Mouse (Mus musculus) forebrain, postnatal 0 days (tissue): Measurements from ENCODE around the gene Gpr180. TPM values are rescaled to one million over a fixed set of nuclear protein-coding genes. Genes with fewer than 3 reads are reported as not detected.
A peak's percentile ranks its signal among the peaks of the same experiment; 100 is the strongest.

Experiments
- ATAC-seq: fragments of 200-750 bp; cut with Nextera tagmentation; 2 replicates; pipeline ENCODE4 v1.8.0; 2017; ENCODE audit warnings: mild to moderate bottlenecking, moderate library complexity
- DNase-seq: peaks from one replicate; pipeline ENCODE4 v3.0.0-alpha.2; 2015
- H3K27ac ChIP-seq: fragments of 300-500 bp; sonication (generic); 2 replicates; pipeline ENCODE4 v1.5.1; 2014; ENCODE audit warnings: low read depth, mild to moderate bottlenecking, antibody characterized with exemption, low read length, moderate library complexity, mixed read lengths
- H3K27me3 ChIP-seq: fragments of 300-500 bp; sonication (generic); 2 replicates; pipeline ENCODE4 v1.6.1; 2014; ENCODE audit warnings: mild to moderate bottlenecking, low read length, mixed read lengths; ENCODE audit not compliant: insufficient read depth
- H3K36me3 ChIP-seq: fragments of 300-500 bp; sonication (generic); 2 replicates; pipeline ENCODE4 v1.6.1; 2014; ENCODE audit warnings: mild to moderate bottlenecking, moderate library complexity; ENCODE audit not compliant: insufficient read depth
- H3K4me1 ChIP-seq: fragments of 300-500 bp; sonication (generic); 2 replicates; pipeline ENCODE4 v1.6.1; 2014; ENCODE audit warnings: antibody characterized with exemption; ENCODE audit not compliant: insufficient read depth
- H3K4me2 ChIP-seq: fragments of 300-500 bp; sonication (generic); 2 replicates; pipeline ENCODE4 v1.6.1; 2014; ENCODE audit warnings: low read depth, mild to moderate bottlenecking, moderate library complexity
- H3K4me3 ChIP-seq: fragments of 300-500 bp; sonication (generic); 2 replicates; pipeline ENCODE4 v1.5.1; 2014; ENCODE audit warnings: low read depth, low read length, mixed read lengths
- H3K9ac ChIP-seq: fragments of 300-500 bp; sonication (generic); 2 replicates; pipeline ENCODE4 v1.6.1; 2014; ENCODE audit warnings: mild to moderate bottlenecking
- H3K9me3 ChIP-seq: fragments of 300-500 bp; sonication (generic); 2 replicates; pipeline ENCODE4 v1.6.1; 2016; ENCODE audit warnings: low read length
- CTCF ChIP-seq: sonication (generic); IDR thresholded peaks from 2 replicates; pipeline ENCODE4 v1.5.1; 2016; ENCODE audit warnings: antibody characterized with exemption, control low read depth, low read depth
- WGBS: fragments of 180-500 bp; shearing (Covaris S2); extraction: QIAGEN DNeasy Blood & Tissue Kit; methylation state at CpG from one replicate; pipeline ENCODE4 v1.1.7; 2014; 5-methylcytosine and 5-hydroxymethylcytosine counted together
- polyA plus RNA-seq: library from polyadenylated mRNA; unstranded; fragments of >200 nt; fragmentation: Nextera tagmentation; extraction: Ambion mirVana; gene quantifications from 2 replicates; pipeline ENCODE4 v1.2.1, GENCODE M21; 2015
- total RNA-seq: library from RNA; depleted of rRNA; stranded (reverse); fragments of >200 nt; gene quantifications from 2 replicates; pipeline ENCODE4 v1.2.3, GENCODE M21; 2014

Gpr180 gene
- total and polyA plus RNA-seq, 2 experiments from 2014 or later, result 33.4 to 37.5 TPM

GRCm38 (mm10) chr14:118175694-118176085 is 38.7 kb downstream of the Gpr180 start:
- no peak for ATAC-seq
- WGBS, result 92% methylated on average over 12 of the region's 12 CpGs
- no peak for DNase-seq

DNA sequence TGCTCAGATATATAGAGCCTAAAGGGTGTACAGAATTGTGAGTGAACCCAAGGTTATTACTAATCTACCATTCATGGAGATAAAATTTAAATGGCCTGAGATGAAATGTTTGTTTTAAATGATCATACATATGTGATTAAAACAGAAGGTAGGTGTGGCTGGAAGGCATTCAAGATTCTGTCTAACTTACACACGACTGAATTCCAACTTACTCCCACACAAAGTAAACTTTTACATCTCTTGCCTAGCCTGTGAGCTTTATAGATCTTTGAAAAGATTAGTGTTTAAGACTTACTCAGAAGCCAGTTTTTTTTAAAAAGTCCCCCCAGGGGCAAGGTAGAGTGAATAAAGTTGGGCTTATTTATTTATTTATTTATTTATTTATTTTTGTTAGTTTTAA is 42.3 kb downstream of the Gpr180 start:
- no peak for ATAC-seq

More at GRCm38 (mm10) chr14:118175694-118176085, 38.7 kb downstream of the Gpr180 start:
- H3K9me3 ChIP-seq, result no peaks in the 10 kb centered on the region
- H3K36me3 ChIP-seq, result no peaks in the 10 kb centered on the region
- no peak for TF ChIP-seq CTCF
- no peak overlapping the region for H3K27ac ChIP-seq
- no peak overlapping the region for H3K4me3 ChIP-seq
- H3K4me1 ChIP-seq, result no peaks in the 10 kb centered on the region
- H3K9ac ChIP-seq, result no peak overlapping the region
- H3K27me3 ChIP-seq, result no peaks in the 10 kb centered on the region
- no peak overlapping the region for H3K4me2 ChIP-seq

GRCm38 (mm10) chr14:118179701-118180100 is 42.7 kb downstream of the Gpr180 start:
- Histone ChIP-seq H3K9me3 (no peaks in the 10 kb centered on the region), H3K27ac (no peak overlapping the region), H3K4me2 (peak overlapping the region; percentile 64), H3K36me3 (no peaks in the 10 kb centered on the region), H3K27me3 (no peaks in the 10 kb centered on the region), H3K9ac (peak overlapping the region; percentile 34; the same call in 1 of the 2 replicates), H3K4me1 (no peaks in the 10 kb centered on the region), H3K4me3 (peak overlapping the region; percentile 46)
- DNase-seq (peak; percentile 27), ATAC-seq (peak; percentile 5; the same call in 1 of the 2 replicates)
- WGBS, result 39% methylated on average over 7 of the region's 7 CpGs
- TF ChIP-seq CTCF, result no peak

More for the DNA sequence above, 42.3 kb downstream of the Gpr180 start:
- no peak overlapping the region for H3K4me2 ChIP-seq
- no peaks in the 10 kb centered on the region for H3K36me3 ChIP-seq
- no peak overlapping the region for H3K27ac ChIP-seq
- TF ChIP-seq CTCF, result no peak
- 55% methylated on average over 1 of the region's 1 CpGs for WGBS
- H3K4me1 ChIP-seq, result no peaks in the 10 kb centered on the region
- H3K4me3 ChIP-seq, result no peak overlapping the region
- H3K9ac ChIP-seq, result no peak overlapping the region
- H3K27me3 ChIP-seq, result no peaks in the 10 kb centered on the region
- H3K9me3 ChIP-seq, result no peaks in the 10 kb centered on the region
- no peak for DNase-seq

DNA sequence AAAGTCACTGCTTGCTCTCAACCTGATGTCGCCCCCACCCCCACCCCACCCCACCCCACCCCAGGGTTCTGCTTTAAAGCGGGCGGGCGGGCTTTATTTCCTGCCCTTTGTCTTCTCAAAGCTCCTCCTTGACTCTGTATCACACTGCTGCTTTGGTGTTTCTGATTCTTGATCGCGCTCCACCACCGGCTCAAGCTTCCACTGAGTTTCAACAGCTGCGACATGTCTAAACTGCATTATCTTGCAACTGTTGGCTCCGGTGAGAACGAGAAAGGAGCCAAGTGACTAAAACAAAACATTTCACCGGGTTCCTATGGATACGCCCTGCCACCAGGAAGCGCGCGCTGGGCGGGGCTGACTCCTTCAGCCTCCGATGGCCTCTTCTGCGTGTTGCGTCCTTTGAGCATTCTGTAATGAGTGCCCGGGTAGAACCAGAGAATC is 43.2 kb downstream of the Gpr180 start:
- H3K27ac ChIP-seq, result peak overlapping the region; percentile 46; the same call in 1 of the 2 replicates
- H3K27me3 ChIP-seq, result no peaks in the 10 kb centered on the region
- no peaks in the 10 kb centered on the region for H3K4me1 ChIP-seq
- peak; percentile 70 for DNase-seq
- H3K36me3 ChIP-seq, result no peaks in the 10 kb centered on the region
- peak overlapping the region; percentile 64 for H3K4me2 ChIP-seq
- peak overlapping the region; percentile 34 for H3K9ac ChIP-seq
- no peak for TF ChIP-seq CTCF
- H3K9me3 ChIP-seq, result no peaks in the 10 kb centered on the region
- ATAC-seq, result peak; percentile 85
- WGBS, result under 1% methylated on average over 20 of the region's 20 CpGs
- peak overlapping the region; percentile 46 for H3K4me3 ChIP-seq

DNA sequence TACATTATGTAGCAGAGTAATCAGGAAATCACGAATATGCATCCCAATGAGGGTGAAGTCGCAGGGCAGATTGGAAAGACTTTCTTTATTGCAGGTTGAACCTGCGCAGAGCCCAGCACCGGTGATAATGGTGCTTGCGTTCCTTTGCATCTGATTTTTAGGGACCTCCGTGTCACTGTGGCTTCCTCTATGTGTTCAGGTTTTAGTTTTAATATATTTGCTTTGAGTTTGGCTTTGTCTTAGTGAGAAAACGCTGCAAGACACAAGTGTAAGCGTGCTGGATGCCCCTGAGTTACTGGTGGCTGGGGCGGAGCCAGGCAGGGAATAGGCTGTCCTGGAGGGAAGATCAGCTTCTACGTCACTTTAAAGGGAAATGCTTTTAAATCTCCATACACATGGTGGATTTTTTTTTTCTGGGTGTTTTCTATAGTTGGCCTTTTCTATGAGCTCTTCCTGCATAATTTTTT is 43.8 kb downstream of the Gpr180 start:
- WGBS, result 1% methylated on average over 10 of the region's 10 CpGs
- no peaks in the 10 kb centered on the region for H3K36me3 ChIP-seq

DNA sequence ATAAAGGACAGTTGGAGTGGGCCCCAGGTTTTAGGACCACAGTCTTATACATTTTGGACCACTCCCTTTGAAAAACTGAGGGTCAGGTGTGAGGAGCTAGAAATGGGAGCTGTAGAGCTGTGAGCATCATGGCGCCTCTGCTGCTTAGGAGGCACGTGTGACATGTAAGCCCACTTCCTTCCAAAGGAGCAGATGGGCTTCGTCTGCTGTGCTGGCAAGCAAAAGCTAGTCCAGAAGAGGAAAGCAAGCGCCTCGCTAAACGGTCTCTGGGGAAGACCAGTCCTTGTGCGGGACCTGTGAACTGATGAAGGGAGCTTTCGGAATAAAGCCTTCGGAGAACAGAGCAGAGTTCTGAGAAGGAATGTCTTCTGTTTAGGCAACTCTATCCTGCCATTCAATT is 54.5 kb downstream of the Gpr180 start:
- WGBS, result 65% methylated on average over 9 of the region's 9 CpGs
- H3K36me3 ChIP-seq, result no peaks in the 10 kb centered on the region
- peaks cover 9% of the 10 kb centered on the region for H3K27me3 ChIP-seq
- no peak for TF ChIP-seq CTCF
- H3K4me2 ChIP-seq, result no peak overlapping the region
- peak; percentile 67 for DNase-seq
- no peak overlapping the region for H3K9ac ChIP-seq
- no peak overlapping the region for H3K27ac ChIP-seq
- H3K4me1 ChIP-seq, result 0 out of 2 replicates have a peak, but pooled peaks cover 6% of the 10 kb centered on the region
- peak; percentile 60; the same call in 1 of the 2 replicates for ATAC-seq
- no peak overlapping the region for H3K4me3 ChIP-seq
- no peaks in the 10 kb centered on the region for H3K9me3 ChIP-seq

More for the DNA sequence above, 43.8 kb downstream of the Gpr180 start:
- no peaks in the 10 kb centered on the region for H3K27me3 ChIP-seq
- H3K9ac ChIP-seq, result peak overlapping the region; percentile 34
- peak overlapping the region; percentile 64 for H3K4me2 ChIP-seq
- TF ChIP-seq CTCF, result no peak
- H3K27ac ChIP-seq, result peak overlapping the region; percentile 46; the same call in 1 of the 2 replicates
- H3K4me1 ChIP-seq, result no peaks in the 10 kb centered on the region
- ATAC-seq, result peak; percentile 94
- no peaks in the 10 kb centered on the region for H3K9me3 ChIP-seq
- peak; percentile 79 for DNase-seq
- H3K4me3 ChIP-seq, result peak overlapping the region; percentile 46

GRCm38 (mm10) chr14:118193001-118193628 is 56.2 kb downstream of the Gpr180 start:
- peaks cover 9% of the 10 kb centered on the region for H3K27me3 ChIP-seq
- 0 out of 2 replicates have a peak, but pooled peaks cover 6% of the 10 kb centered on the region for H3K4me1 ChIP-seq
- WGBS, result 27% methylated on average over 10 of the region's 10 CpGs
- no peaks in the 10 kb centered on the region for H3K36me3 ChIP-seq
- no peak overlapping the region for H3K4me2 ChIP-seq
- H3K9me3 ChIP-seq, result no peaks in the 10 kb centered on the region
- DNase-seq (peak; percentile 39), ATAC-seq (no peak)
- H3K27ac ChIP-seq, result no peak overlapping the region
- H3K9ac ChIP-seq, result no peak overlapping the region
- H3K4me3 ChIP-seq, result no peak overlapping the region
- peak; percentile 57 for TF ChIP-seq CTCF
